1 mouse cellular context compared by ENCODE assay signal in the genomic region with DNA sequence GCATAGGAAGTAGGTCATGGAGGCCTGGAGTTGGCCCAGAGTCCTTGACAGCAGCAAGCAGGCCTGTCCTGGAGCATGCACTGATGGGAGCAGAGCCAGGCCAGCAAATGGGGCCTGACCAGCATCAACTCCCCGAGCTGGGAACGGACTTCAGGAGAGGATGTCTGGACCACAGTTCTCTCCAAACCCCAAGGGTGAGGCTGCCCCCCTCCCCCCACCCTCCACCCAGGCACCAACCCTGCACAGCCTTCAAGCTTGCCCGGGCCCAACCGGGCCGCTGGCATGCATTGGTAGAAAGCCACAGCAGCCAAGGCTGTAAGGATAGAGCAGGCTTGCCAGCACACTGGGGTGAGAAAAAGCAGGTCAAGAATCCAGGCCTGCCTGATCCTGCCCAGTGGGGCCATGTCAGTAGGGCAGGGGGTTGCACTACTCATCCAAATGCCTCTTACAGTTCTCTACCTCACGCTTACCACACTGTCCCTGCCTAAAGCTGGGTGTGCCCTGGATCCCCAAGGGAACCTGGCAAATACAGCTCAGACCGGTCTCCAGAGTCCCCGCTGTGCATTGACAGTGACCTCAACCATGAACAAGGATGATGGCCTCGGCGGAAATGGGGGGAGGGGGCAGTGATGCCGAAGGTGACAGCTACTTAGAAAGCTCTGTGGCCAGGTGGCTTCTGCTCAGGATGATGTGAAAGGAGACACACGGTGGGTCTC.
TF ChIP-seq lines count a peak whose summit lies in the region.

No protein-coding gene starts in this region.

TF ChIP-seq in CH12.LX, 34 proteins besides CTCF, POLR2A, EP300 and RAD21:
- TF ChIP-seq USF2 (conservative IDR thresholded peaks at IDR 0.05; ENCODE audit: low read depth, low read length) (no peak), NRF1 (IDR thresholded peaks at IDR 0.05; ENCODE audit: low read depth, low read length) (0 out of 2 replicates have a peak, but pooled peaks have one; percentile 26), IRF4 (IDR thresholded peaks at IDR 0.05; ENCODE audit: low read depth, low read length) (peak; percentile 83; the same call in 1 of the 2 replicates), BHLHE40 (IDR thresholded peaks at IDR 0.05; ENCODE audit: low read depth, low read length) (peak; percentile 91), MEF2A (IDR thresholded peaks at IDR 0.05; ENCODE audit: borderline replicate concordance, low read depth, low read length) (peak; percentile 75), NELFE (IDR thresholded peaks at IDR 0.05; ENCODE audit: low read depth, low read length) (no peak), SMC3 (IDR thresholded peaks at IDR 0.05; ENCODE audit: low read depth, low read length) (no peak; the same call in 1 of the 2 replicates), JUN (IDR thresholded peaks at IDR 0.05; ENCODE audit: insufficient read depth, low read depth, low read length) (peak; percentile 50), MAZ (IDR thresholded peaks at IDR 0.05; ENCODE audit: low read depth, low read length) (peak; percentile 50; the same call in 1 of the 2 replicates), MAX (IDR thresholded peaks at IDR 0.05; ENCODE audit: low read length) (no peak), ETS1 (conservative IDR thresholded peaks at IDR 0.05; ENCODE audit: low read depth, low read length) (peak; percentile 95), TBP (conservative IDR thresholded peaks at IDR 0.05; ENCODE audit: low read depth, low read length) (0 out of 2 replicates have a peak, but pooled peaks have one; percentile 45), CHD2 (IDR thresholded peaks at IDR 0.05; ENCODE audit: low read length) (peak; percentile 76), TCF12 (IDR thresholded peaks at IDR 0.05; ENCODE audit: low read depth, low read length) (peak; percentile 89), MXI1 (IDR thresholded peaks at IDR 0.05; ENCODE audit: low read depth, low read length) (no peak; the same call in 1 of the 2 replicates), HCFC1 (IDR thresholded peaks at IDR 0.05; ENCODE audit: low read depth, low read length) (no peak), KAT2A (IDR thresholded peaks at IDR 0.05; ENCODE audit: insufficient replicate concordance, low read length) (no peak), PAX5 (IDR thresholded peaks at IDR 0.05; ENCODE audit: low read length) (no peak), USF1 (IDR thresholded peaks at IDR 0.05; ENCODE audit: low read depth, low read length) (no peak), SIN3A (IDR thresholded peaks at IDR 0.05; ENCODE audit: low read length) (peak; percentile 55; the same call in 1 of the 2 replicates)
